Mouse (Mus musculus) Patski (cell line): ENCODE measurements around the gene Mum1l1. TPM values are rescaled to one million over a fixed set of nuclear protein-coding genes. Genes with fewer than 3 reads are reported as not detected.
"Not testable (repeated sequence)": the region's sequence is repeated elsewhere in the genome, so short reads cannot be mapped to it uniquely, and the experiment has no call there.

Experiments used
- ATAC-seq: fragments of 100-300 bp; one replicate; pipeline ENCODE4 v1.8.0; 2021
- CTCF ChIA-PET: fragments of 350-600 bp; sonication (Branson Sonifier 250); formaldehyde crosslinking; loops from one replicate; lab custom pipeline; 2022; ENCODE audit warnings: inconsistent platforms; lab: Charles Lee
- POLR2A ChIA-PET: fragments of 350-600 bp; sonication (Branson Sonifier 250); formaldehyde crosslinking; loops from one replicate; lab custom pipeline; 2022; ENCODE audit warnings: antibody characterized with exemption, inconsistent platforms; lab: Charles Lee
- DNase-seq: peaks from one replicate; pipeline ENCODE4 v3.0.0-alpha.2; 2011; ENCODE audit warnings: low read depth, low spot score
- H3K27me3 ChIP-seq: fragments of 371-371 bp; one replicate; pipeline ENCODE4 v1.5.1; 2021
- CTCF ChIP-seq: fragments of 100-300 bp; IDR thresholded peaks from one replicate; pipeline ENCODE4 v1.5.1; 2021
- in situ Hi-C: fragments of 300-500 bp; cut with MboI; formaldehyde crosslinking; loops from 3 replicates; pipeline ENCODE4 v1.11.1; 2018; ENCODE audit warnings: low pct_unique_long_range_greater_than_20kb, mixed read lengths
- polyA plus RNA-seq: library from polyadenylated mRNA; unstranded; gene quantifications from one replicate; pipeline ENCODE4 v1.2.3, GENCODE M21; 2021

Gene Mum1l1
- 1.8 TPM for polyA plus RNA-seq

DNA sequence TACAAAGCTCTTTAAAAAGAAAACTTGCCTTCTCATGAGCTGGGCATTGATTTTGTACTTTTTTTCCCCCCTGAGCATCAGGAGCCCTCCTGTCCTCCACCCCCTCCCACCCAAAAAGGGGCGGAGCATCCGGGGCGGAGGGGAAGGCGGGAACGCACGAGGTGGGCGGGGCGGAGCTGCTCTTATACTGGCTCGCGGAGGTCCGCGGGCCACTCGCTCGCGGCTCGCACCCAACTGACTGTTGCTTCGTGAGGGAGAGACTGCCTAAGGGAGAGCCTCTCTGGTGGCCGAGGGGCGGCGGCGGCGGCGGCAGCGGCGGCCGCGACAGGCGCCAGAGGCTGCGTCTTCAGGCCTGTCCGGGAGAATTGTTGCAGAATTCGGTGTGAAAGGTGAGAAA is at the start of gene Mum1l1:
Gene Mum1l1 (plus strand): TSS at position 214 of the 397 bp plus-strand sequence.
- in situ Hi-C loops: no loop called here
- peaks cover 38% of the 10 kb centered on the region for H3K27me3 ChIP-seq
- no peak for TF ChIP-seq CTCF
- DNase-seq (no peak), ATAC-seq (peak; percentile 80)
- CTCF ChIA-PET: interaction anchor here (1.2 kb wide), 1 partner anchor 9 kb away, joined by 3 read pairs; no protein-coding TSS in a partner anchor
- POLR2A ChIA-PET: interaction anchor here (0.7 kb wide), 1 partner anchor 984 kb away, joined by 3 read pairs; no protein-coding TSS in a partner anchor

DNA sequence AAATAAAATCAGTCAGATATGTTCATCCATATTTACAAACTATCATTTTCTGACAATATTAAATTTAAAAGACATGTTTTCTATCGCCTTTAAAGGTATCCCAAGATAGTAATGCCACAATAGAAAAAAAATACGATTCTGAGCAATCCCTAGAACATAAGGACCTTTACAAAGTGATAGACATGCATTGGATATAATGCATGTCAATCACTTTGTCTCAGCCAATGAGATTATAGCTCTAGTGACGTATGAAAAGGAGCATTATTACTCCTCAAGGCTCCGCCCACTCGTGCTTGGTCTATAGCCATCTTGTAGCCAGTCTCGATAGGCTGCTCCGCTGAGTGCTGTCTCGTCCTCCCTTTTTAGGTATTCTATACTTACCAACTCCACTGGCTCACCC is 30.9 kb upstream of the Mum1l1 start, which contains the start of gene 4933428M09Rik:
Gene 4933428M09Rik (plus strand): TSS at position 301 of the 400 bp plus-strand sequence.
- DNase-seq: no peak
- H3K27me3 ChIP-seq: peaks cover 24% of the 10 kb centered on the region
- in situ Hi-C loops: no loop called here
- CTCF ChIA-PET: no interaction called here
- POLR2A ChIA-PET: no interaction called here
- ATAC-seq: no peak
- TF ChIP-seq CTCF: no peak

DNA sequence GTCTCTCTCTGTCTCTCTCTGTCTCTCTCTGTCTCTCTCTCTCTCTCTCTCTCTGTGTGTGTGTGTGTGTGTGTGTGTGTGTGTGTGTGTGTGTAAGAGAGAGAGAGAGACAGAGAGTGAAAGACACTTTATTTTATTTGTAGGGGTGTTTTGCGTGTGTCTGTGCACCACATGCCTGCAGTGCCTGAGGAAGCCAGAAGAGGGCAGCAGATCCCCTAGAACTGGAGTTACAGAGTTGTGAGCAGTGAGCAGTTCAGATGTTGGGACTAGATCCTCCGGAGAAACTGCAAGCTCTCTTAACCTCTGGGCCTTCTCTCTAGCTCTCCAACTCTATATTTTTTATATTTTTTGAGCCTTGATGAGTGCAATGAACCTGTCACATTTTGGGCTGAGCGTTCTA is 18.3 kb upstream of the Mum1l1 start:
- DNase-seq, POLR2A ChIA-PET, ATAC-seq, CTCF ChIA-PET, in situ Hi-C loops: not testable (repeated sequence)
- TF ChIP-seq CTCF: peak; percentile 51
- H3K27me3 ChIP-seq: peaks cover 44% of the 10 kb centered on the region

DNA sequence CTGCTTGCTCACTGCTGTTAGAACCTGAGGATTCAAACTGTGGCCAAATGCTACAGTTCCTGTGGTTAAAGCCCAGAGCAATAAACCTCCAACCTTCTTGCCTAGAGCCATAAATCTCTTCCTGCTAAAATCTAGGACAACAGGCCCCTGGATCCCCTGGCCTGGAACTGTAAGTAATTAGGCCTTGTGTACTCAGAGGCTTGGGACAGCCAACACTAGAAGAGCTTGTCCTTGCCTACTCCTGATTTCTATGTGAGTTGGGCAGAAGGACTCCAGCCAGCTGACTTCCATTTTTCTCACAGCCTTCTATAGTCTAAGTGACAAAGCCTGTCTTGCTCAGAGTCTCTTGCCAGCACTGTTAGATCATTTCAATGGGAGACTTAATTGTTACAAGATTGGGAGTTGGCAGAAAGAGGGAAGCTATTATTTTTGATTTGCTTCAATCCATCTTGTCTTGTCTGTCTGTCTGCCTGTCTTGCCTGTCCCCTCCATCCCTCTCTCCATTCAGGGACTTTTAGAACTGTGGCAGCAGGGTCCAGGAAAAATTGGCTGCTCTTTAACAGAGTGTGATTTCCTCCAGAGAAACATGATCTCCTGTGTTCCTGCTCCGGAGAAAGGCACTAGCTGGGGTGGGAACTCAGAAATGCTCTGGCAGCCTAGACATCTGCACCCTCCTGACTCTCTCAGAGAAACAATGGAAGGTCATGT is 15.1 kb upstream of the Mum1l1 start:
- CTCF ChIA-PET: no interaction called here
- DNase-seq: no peak
- no peak for ATAC-seq
- no peak for TF ChIP-seq CTCF
- H3K27me3 ChIP-seq: peaks cover 52% of the 10 kb centered on the region
- POLR2A ChIA-PET: no interaction called here
- in situ Hi-C loops: no loop called here

DNA sequence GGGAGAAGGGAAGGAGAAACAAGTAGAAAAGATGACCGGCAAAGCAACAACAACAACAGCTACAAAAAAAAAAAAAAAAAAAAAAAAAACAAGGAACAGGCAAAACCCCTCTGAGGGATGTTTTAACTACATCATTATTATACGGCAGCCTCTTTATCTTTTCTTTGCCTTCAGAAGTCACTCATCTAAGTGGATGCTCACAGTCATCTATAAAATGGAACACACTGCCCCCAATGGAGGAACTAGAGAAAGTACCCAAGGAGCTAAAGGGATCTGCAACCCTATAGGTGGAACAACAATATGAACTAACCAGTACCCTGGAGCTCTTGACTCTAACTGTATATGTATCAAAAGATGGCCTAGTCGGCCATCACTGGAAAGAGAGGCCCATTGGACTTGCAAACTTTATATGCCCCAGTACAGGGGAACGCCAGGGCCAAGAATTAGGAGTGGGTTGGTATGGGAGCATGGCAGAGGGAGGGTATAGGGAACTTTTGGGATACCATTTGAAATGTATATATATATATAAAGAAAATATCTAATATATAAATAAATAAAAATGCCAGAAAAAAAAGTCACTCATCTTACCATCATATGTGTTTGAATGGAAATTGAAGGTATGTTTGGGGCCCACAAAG is 532 bp upstream of the Mum1l1 start:
- CTCF ChIA-PET: interaction anchor here (0.7 to 1.5 kb wide), 3 partner anchors 9 to 18 kb away, joined by 3 to 7 read pairs (median 3); no protein-coding TSS in a partner anchor
- POLR2A ChIA-PET, DNase-seq, ATAC-seq, in situ Hi-C loops: not testable (repeated sequence)
- H3K27me3 ChIP-seq: peaks cover 34% of the 10 kb centered on the region

DNA sequence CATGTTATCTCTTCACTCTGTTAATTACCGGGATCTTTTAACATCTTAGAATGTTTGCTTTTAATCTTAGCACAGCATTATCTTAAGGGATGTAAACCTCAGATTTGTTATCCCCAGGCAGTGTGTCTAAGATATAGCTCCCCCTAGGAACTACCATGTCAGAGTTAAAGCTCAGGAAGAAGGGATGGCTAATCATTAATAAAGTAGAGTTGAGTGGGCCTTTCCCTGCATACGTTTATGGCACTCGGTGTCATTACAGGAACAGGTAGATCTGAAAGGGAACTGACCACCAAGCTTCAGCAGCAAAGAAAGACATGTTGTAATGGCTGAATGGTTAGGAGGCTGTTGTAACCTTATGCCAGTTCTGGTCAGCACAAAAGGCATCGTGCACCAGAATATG is 4.9 kb downstream of the Mum1l1 start:
- in situ Hi-C loops: no loop called here
- DNase-seq (no peak), ATAC-seq (no peak)
- peaks cover 27% of the 10 kb centered on the region for H3K27me3 ChIP-seq
- CTCF ChIA-PET: no interaction called here
- no peak for TF ChIP-seq CTCF
- POLR2A ChIA-PET: no interaction called here

DNA sequence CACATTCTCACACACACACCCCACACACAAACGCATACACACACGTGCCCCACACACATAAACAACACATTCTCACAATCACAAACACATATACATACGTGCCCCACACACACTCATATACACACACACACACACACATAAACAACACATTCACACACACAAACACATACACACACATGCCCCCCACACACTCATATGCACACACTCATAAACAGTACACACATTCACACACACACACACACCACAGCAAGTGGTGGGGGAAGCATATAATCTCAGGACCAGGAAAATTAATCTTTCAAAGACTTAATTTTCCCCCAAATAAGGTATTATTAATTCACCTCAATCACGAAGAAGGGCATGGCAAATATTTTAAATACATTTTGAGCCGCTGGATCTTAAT is 6.6 kb downstream of the Mum1l1 start:
- peaks cover 21% of the 10 kb centered on the region for H3K27me3 ChIP-seq
- ATAC-seq: no peak
- DNase-seq: no peak
- CTCF ChIA-PET: interaction anchor here (0.6 kb wide), 1 partner anchor 151 kb away, joined by 3 read pairs; no protein-coding TSS in a partner anchor
- in situ Hi-C loops: no loop called here
- TF ChIP-seq CTCF: no peak
- POLR2A ChIA-PET: no interaction called here

DNA sequence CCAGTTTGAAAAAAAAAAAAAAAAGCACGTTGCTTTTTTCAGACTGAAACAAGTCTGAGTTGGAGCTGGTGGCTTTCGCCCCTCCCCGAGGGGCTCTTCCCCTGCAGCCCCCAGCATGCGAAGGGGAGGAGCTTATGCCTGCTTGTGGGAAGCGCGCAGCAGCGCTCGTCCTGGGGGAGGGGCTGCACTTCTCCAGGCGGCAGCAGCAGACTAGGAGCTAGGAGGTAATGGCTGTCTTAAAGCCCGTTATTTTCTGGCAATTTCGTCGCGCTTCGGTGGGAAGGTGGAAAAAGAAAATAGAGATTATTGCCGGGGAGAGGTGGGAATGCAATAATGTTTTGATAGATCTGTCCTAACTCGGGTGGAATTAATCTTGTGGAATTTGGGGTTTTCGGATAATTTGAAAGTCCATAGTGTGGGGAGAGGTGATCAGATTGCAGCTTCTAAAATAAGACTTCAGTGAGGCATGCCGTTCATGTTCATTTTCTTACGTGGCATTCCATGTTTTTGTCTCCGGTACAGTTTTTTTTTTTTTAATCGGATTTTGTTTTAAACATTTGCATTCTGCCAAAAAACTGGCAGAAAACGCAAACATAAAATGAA is 7.2 kb downstream of the Mum1l1 start:
- in situ Hi-C loops: no loop called here
- peaks cover 16% of the 10 kb centered on the region for H3K27me3 ChIP-seq
- no peak for DNase-seq
- ATAC-seq: no peak
- TF ChIP-seq CTCF: no peak
- ChIA-PET CTCF (interaction anchor here (0.7 kb wide), 1 partner anchor 151 kb away, joined by 3 read pairs; no protein-coding TSS in a partner anchor), POLR2A (interaction anchor here (0.6 kb wide), 1 partner anchor 411 kb away, joined by 6 read pairs; no protein-coding TSS in a partner anchor)

DNA sequence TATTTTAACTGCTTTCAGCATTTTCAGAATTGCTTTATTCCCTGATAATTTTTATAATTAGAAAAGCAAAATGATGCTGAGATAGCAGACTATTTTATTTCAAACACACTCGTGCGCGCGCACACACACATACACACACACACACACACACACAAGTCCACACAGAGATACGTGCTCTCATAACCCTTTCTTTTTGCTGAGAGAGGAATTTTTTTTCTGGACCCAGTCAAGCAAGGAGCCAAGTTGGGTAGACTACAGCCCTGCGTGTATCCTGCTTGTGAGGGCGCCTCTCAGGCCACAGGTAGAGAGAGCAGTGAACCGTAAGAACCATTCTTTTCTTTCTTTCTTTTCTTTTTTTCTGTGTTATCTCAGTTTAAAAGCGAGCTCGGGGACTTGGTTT is 7.9 kb downstream of the Mum1l1 start:
- H3K27me3 ChIP-seq: peaks cover 9% of the 10 kb centered on the region
- no peak for TF ChIP-seq CTCF
- POLR2A ChIA-PET: interaction anchor here (0.6 kb wide), 1 partner anchor 410 kb away, joined by 6 read pairs; no protein-coding TSS in a partner anchor
- ATAC-seq (no peak), DNase-seq (no peak)
- CTCF ChIA-PET: interaction anchor here (1.5 to 2.9 kb wide), 4 partner anchors 8 to 151 kb away, joined by 3 to 17 read pairs (median 6); partner anchors contain the start of gene Mum1l1
- in situ Hi-C loops: no loop called here

DNA sequence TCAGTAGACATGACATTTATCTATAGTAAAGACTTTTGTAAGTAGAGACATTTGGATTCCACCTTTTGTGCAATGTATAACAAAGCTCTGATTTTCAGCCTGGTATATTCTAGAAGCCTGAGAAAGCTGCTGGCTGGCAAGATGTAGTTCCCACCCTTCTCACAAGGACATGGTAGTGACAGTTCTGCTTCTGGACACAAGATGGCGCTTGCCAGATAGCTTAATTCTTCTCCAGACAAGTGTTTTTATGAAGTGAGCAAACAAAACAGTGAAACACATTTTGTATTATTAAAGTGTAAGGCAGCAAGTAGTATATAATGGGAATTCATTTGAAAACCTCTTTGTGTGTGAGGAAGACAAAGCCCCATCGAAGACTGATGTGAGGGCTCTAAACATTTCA is 9.2 kb downstream of the Mum1l1 start:
- DNase-seq (no peak), ATAC-seq (peak; percentile 33)
- TF ChIP-seq CTCF: peak; percentile 79
- ChIA-PET CTCF (interaction anchor here (0.7 to 2.9 kb wide), 10 partner anchors 9 to 150 kb away, joined by 3 to 17 read pairs (median 5); partner anchors contain the start of gene Mum1l1), POLR2A (no interaction called here)
- in situ Hi-C loops: no loop called here
- H3K27me3 ChIP-seq: peaks cover 7% of the 10 kb centered on the region
